Mouse (Mus musculus) urinary bladder, postnatal 14 days (tissue): ENCODE measurements around the gene Clec2h.
A peak's percentile ranks its signal among the peaks of the same experiment; 100 is the strongest.
"Not testable (repeated sequence)": the region's sequence is repeated elsewhere in the genome, so short reads cannot be mapped to it uniquely, and the experiment has no call there.

Source experiments
- DNase-seq: peaks from one replicate; pipeline ENCODE4 v3.0.0; 2021; ENCODE audit warnings: low spot score

The Clec2h gene

DNA sequence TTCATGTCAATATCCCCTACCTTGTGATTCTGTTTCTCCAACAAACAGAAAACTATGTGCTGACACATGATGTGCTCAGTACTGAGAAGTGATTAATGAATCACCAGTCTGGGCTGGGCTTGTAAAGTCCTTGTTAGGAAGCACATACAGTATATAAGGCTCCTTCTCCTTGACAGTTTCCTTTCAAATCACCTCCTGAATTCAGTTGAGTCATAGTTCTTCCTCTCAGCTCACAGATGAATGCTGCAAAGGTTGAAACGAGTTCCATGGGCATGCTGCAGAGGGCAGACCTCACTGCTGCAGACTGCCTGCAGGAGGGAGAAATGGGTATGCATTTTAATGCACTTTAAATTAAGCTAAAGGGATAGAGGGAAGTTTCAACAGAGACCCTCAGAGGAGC is at the start of gene Clec2h:
Gene Clec2h (plus strand): TSS at position 180 of the 400 bp plus-strand sequence.
- DNase-seq: no peak

- no peak for DNase-seq
These were observed 39.5 kb upstream of the Clec2h start for GRCm38 (mm10) chr6:128622733-128623132.

- DNase-seq: not testable (repeated sequence)
These were observed 38.8 kb upstream of the Clec2h start, which contains the start of gene Klrb1a for GRCm38 (mm10) chr6:128623433-128623832. Gene Klrb1a (minus strand): TSS chr6:128623533.

- DNase-seq: no peak
These were observed 37.8 kb upstream of the Clec2h start for GRCm38 (mm10) chr6:128624425-128624824.

DNA sequence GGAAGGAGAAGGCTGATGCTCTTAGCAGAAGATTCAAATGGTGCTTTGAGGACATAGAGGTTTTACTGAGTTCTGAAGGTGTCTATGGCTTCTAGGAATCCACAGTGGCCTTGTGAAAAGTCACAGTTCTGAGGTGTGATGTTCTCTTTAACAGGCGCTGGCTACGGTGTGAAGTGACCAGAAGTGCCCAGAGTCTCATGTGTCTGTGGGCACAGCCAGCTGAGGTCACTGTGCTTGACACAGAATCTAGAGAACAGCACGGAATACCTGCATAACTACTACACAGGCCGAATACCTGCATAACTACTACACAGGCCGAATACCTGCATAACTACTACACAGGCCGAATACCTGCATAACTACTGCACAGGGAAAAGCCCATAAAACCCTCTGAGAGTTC is 36.9 kb upstream of the Clec2h start:
- not testable (repeated sequence) for DNase-seq

GRCm38 (mm10) chr6:128629771-128630739 is 32.1 kb upstream of the Clec2h start:
- DNase-seq: peak; percentile 35

GRCm38 (mm10) chr6:128630912-128631905 is 31.0 kb upstream of the Clec2h start:
- not testable (repeated sequence) for DNase-seq

GRCm38 (mm10) chr6:128640673-128641072 is 21.5 kb upstream of the Clec2h start:
- no peak for DNase-seq

GRCm38 (mm10) chr6:128641116-128641716 is 21.0 kb upstream of the Clec2h start:
- DNase-seq: no peak

DNA sequence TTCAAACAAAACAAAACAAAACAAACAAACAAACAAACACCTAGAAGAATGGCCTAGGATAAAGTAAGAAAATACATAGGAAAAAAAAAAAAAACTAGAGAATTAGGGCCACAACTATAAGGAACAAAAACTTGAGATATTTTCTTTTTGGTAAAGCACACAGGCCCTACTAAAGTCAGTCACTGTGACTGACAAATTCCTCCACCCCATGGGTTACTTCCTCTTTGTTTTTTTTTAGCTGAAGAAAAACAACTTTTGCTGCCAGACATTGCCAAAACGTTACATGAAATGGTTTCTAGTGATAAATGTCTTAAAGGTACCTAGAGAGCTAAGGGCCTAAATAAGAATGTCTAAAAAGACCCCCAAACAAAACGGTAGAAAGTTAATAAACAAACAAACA is 18.2 kb upstream of the Clec2h start:
- no peak for DNase-seq

DNA sequence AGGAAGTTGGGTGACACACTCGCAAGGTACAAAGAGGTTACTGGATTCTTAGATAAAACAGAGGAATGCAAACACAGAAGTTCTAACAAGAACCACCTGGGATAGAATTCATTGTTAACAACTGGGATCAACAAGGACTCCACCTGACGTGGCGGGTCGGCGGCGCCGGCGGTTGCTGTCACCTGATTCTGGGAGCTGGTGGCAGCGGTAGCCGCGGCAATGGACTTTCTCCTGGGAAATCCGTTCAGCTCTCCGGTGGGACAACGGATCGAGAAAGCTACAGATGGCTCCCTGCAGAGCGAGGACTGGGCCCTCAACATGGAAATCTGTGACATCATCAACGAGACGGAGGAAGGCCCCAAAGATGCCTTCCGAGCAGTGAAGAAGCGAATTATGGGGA is 17.5 kb upstream of the Clec2h start:
- not testable (repeated sequence) for DNase-seq

- DNase-seq: not testable (repeated sequence)
These were observed 16.5 kb upstream of the Clec2h start for GRCm38 (mm10) chr6:128645708-128646107.

GRCm38 (mm10) chr6:128649681-128650080 is 12.5 kb upstream of the Clec2h start:
- no peak for DNase-seq

GRCm38 (mm10) chr6:128650187-128650586 is 12.0 kb upstream of the Clec2h start:
- DNase-seq: no peak

GRCm38 (mm10) chr6:128650827-128651226 is 11.4 kb upstream of the Clec2h start:
- DNase-seq: not testable (repeated sequence)

- no peak for DNase-seq
These were observed 9.2 kb upstream of the Clec2h start for GRCm38 (mm10) chr6:128652938-128653337.

GRCm38 (mm10) chr6:128661249-128661648 is 936 bp upstream of the Clec2h start:
- DNase-seq: no peak

DNA sequence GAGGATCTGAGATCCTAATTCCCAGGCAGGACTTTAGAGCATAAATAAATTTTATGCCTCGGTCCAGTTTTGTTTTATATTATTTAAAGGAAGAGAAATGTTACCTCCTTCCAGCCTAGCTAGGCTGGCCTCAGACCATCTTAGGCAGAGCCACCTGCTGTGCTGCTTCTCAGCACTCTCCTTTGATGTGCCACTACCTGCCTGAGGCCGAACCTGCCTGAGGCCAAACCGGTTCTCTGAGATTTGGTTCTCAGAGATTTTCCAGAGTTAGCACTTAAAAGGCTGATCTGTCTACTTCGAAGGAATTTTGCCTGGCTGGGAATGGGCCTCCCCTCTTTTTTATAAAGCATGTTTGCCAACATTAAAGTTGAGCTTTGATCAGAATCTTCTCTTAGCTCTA is 7.8 kb downstream of the Clec2h start:
- DNase-seq: no peak

DNA sequence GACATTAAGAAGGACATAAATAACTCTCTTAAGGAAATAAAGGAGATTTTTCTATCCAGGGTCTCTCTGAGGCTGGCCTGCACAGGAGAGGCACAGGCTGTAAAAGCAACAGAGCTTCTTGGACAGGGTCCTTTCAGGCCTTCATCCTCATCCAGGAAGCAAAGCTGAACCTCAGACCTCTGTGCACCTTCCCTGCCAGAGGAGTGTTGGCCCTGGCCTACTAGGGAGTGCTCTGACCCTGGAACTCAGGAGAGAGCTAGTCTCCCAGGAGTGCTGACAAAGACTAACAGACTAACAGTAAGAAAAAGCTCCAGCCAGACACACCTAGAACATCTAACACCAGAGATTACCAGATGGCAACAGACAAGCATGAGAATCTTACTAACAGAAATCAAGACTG is 17.4 kb downstream of the Clec2h start:
- no peak for DNase-seq

GRCm38 (mm10) chr6:128701691-128702090 is 39.5 kb downstream of the Clec2h start:
- no peak for DNase-seq

DNA sequence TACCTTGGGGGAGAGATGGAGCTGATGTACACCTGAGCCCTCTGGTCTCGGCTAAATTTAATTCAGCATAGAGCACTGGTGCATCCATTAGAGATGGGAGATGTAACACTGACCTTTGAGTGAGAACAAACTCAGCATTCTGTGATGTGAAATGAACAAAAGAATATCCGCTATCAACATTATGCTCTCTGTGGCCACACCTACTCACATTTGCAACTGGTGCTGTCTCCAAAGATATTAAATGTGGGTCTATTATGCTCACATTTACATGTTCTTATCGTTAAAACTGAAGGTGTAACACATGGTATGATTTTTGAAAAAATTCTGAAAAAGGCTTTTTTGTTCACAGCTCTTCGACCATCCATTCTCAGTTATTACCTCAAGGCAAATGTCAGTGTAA is 60.8 kb downstream of the Clec2h start, which contains the start of gene Klrb1:
Gene Klrb1 (minus strand): TSS at position 101 of the 400 bp plus-strand sequence.
- no peak for DNase-seq
